8 mouse cellular contexts compared by ENCODE assay signal in genomic region chr13:43199282-43199681, GRCm38 (mm10).
"Had no signal": no experiment of that assay in that cellular context is flagged by ENCODE, and none has a peak within 500 bp of the region (broad histone marks: within the 10 kb centered on the region; RNA-seq: fewer than 3 reads in every experiment).

No protein-coding gene starts in this region.

- DNase-seq: midbrain, embryonic 14.5 days; thymus, adult 18-20 months had no signal

- H3K27ac ChIP-seq: left cerebral cortex, adult 2 months; limb, embryonic 10.5 days; macrophage; neural tube, embryonic 12.5 days had no signal

- H3K4me2 ChIP-seq: liver, embryonic 11.5 days; neural tube, embryonic 12.5 days had no signal

- H3K4me3 ChIP-seq: left cerebral cortex, adult 2 months; limb, embryonic 10.5 days; neural tube, embryonic 12.5 days had no signal

- H3K9ac ChIP-seq: neural tube, embryonic 12.5 days had no signal

- H3K36me3 ChIP-seq: limb, embryonic 10.5 days had no signal

- H3K27me3 ChIP-seq: neural tube, embryonic 12.5 days had no signal

- H3K9me3 ChIP-seq: limb, embryonic 10.5 days; neural tube, embryonic 12.5 days had no signal

- H3K4me1 ChIP-seq: limb, embryonic 10.5 days; neural tube, embryonic 12.5 days had no signal

- ATAC-seq: lung, postnatal 0 days had no signal
